Mouse (Mus musculus) heart, embryonic 13.5 days (tissue): ENCODE measurements around the gene Gm11172. TPM values are rescaled to one million over a fixed set of nuclear protein-coding genes. Genes with fewer than 3 reads are reported as not detected.

ENCODE experiments used
- ATAC-seq: fragments of 200-750 bp; cut with Nextera tagmentation; 2 replicates; pipeline ENCODE4 v1.8.0; 2017; ENCODE audit warnings: moderate TSS enrichment; ENCODE audit not compliant: insufficient number of reproducible peaks, low FRiP score, low TSS enrichment; ENCODE audit errors: extremely low read depth
- H3K27ac ChIP-seq: fragments of 300-500 bp; sonication (generic); replicated peaks from 2 replicates; pipeline ENCODE4 v1.5.1; 2015; ENCODE audit warnings: moderate library complexity, mild to moderate bottlenecking, inconsistent platforms
- H3K27me3 ChIP-seq: fragments of 300-500 bp; sonication (generic); replicated peaks from 2 replicates; pipeline ENCODE4 v1.6.1; 2015; ENCODE audit warnings: mild to moderate bottlenecking, inconsistent platforms
- H3K36me3 ChIP-seq: fragments of 300-500 bp; sonication (generic); 2 replicates; pipeline ENCODE4 v1.6.1; 2015; ENCODE audit warnings: mild to moderate bottlenecking, inconsistent platforms
- H3K4me1 ChIP-seq: fragments of 300-500 bp; sonication (generic); 2 replicates; pipeline ENCODE4 v1.6.1; 2015; ENCODE audit warnings: inconsistent platforms
- H3K4me2 ChIP-seq: fragments of 300-500 bp; sonication (generic); 2 replicates; pipeline ENCODE4 v1.6.1; 2015; ENCODE audit warnings: inconsistent platforms, mild to moderate bottlenecking, moderate library complexity
- H3K4me3 ChIP-seq: fragments of 300-500 bp; sonication (generic); 2 replicates; pipeline ENCODE4 v1.5.1; 2015; ENCODE audit warnings: moderate library complexity, mild to moderate bottlenecking, inconsistent platforms
- H3K9ac ChIP-seq: fragments of 300-500 bp; sonication (generic); 2 replicates; pipeline ENCODE4 v1.6.1; 2015; ENCODE audit warnings: inconsistent platforms, mild to moderate bottlenecking, moderate library complexity
- H3K9me3 ChIP-seq: fragments of 300-500 bp; sonication (generic); 2 replicates; pipeline ENCODE4 v1.6.1; 2016; ENCODE audit warnings: inconsistent platforms
- WGBS: fragments of 180-500 bp; shearing (Covaris S2); methylation state at CpG from one replicate; pipeline ENCODE4 v1.1.7; 2015; ENCODE audit warnings: mixed read lengths; 5-methylcytosine and 5-hydroxymethylcytosine counted together
- polyA plus RNA-seq: library from polyadenylated mRNA; unstranded; fragments of >200 nt; fragmentation: Nextera tagmentation; extraction: Ambion mirVana; gene quantifications from 2 replicates; pipeline ENCODE4 v1.2.1, GENCODE M21; 2015

Gene Gm11172
- polyA plus RNA-seq, 1 experiment from 2014 or later: not detected

GRCm38 (mm10) chr16:10814864-10815263 lies 2.1 kb downstream of the Gm11172 start:
- Histone ChIP-seq H3K4me1 (peaks cover 37% of the 10 kb centered on the region), H3K9ac (no peak overlapping the region), H3K4me3 (no peak overlapping the region), H3K36me3 (no peaks in the 10 kb centered on the region), H3K4me2 (no peak overlapping the region), H3K9me3 (no peaks in the 10 kb centered on the region), H3K27ac (no peak overlapping the region), H3K27me3 (peaks cover 5% of the 10 kb centered on the region; the same call in 1 of the 2 replicates)
- ATAC-seq: no peak
- 38% methylated on average over 4 of the region's 4 CpGs for WGBS

DNA sequence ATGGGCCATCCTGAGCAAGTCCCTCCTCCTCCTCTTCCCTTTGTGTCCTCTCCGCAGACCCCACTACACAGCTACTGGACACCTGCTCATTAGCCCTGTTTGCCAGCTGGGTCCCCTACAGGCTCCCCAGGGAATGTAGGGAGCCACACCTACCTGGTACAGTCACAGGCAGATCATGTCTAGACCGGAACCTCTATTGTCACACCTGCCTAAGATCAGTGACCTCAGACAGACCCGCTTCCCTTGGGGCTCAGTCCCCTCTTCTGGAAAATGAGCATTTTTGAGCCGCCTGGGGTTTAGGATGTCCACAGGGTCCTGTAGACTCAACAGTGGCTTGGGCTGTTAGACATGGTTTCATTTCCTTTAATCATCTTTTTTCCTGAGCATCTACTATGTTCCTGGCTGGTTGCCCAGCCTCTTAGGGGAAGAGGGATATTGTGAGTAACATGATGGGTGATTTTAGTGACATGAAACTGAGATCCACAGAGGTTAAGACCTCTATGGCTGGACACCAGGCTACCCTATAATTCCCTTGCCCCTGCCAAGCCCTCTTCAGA lies 5.9 kb downstream of the Gm11172 start:
- H3K9me3 ChIP-seq: no peaks in the 10 kb centered on the region
- ATAC-seq: no peak
- H3K4me3 ChIP-seq: no peak overlapping the region
- WGBS: 82% methylated on average over 4 of the region's 4 CpGs
- H3K27ac ChIP-seq: no peak overlapping the region
- H3K4me1 ChIP-seq: peaks cover 38% of the 10 kb centered on the region
- H3K9ac ChIP-seq: no peak overlapping the region
- no peak overlapping the region for H3K4me2 ChIP-seq
- no peaks in the 10 kb centered on the region for H3K27me3 ChIP-seq
- no peaks in the 10 kb centered on the region for H3K36me3 ChIP-seq

DNA sequence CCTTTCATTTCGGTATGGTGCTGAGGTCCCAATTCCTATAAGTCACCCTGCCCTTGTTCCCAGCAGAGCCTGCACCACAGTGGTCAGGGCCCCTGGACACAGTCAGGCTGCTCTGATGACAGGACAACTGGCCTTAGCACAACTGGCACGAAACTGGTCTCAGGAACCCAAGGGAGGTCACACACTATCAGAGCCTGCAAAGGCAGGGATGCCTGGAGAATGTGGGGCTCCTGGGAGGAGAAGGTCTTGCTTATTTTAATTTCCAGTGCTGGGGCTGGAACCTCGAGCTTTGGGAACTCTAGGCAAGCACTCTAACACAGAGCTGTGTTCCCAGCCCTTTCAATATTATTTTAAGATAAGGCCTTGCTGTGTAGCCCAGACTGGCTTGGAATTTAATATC lies 7.3 kb downstream of the Gm11172 start:
- Histone ChIP-seq H3K4me2 (no peak overlapping the region), H3K27me3 (no peaks in the 10 kb centered on the region), H3K9ac (no peak overlapping the region), H3K36me3 (no peaks in the 10 kb centered on the region), H3K4me3 (no peak overlapping the region), H3K27ac (peak overlapping the region; percentile 43; the same call in 1 of the 2 replicates), H3K4me1 (peaks cover 30% of the 10 kb centered on the region), H3K9me3 (no peaks in the 10 kb centered on the region)
- ATAC-seq: no peak
- WGBS: 34% methylated on average over 3 of the region's 3 CpGs

DNA sequence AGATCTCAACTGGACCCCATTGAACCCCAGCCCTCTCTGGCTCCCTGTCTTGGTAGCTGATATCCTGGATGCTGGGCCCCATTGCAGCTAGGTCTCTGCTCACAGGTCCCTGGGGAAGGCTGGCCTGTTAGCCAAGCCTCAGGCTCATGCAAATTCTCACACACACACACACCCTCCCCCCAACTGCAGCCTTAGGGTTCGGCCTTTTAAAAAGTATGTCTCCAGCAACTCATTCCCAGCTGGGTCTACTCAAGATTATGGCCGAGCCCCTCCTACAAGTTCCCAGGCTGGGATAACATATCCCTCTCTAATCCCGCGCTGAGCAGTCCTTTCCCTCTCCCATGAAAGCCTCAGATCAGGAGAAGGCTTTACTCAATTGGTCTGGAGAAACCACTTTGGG lies 8.7 kb downstream of the Gm11172 start:
- Histone ChIP-seq H3K36me3 (no peaks in the 10 kb centered on the region), H3K4me3 (no peak overlapping the region), H3K4me1 (peaks cover 28% of the 10 kb centered on the region), H3K9me3 (no peaks in the 10 kb centered on the region), H3K9ac (no peak overlapping the region), H3K27me3 (no peaks in the 10 kb centered on the region), H3K27ac (no peak overlapping the region), H3K4me2 (no peak overlapping the region)
- WGBS: 50% methylated on average over 4 of the region's 4 CpGs
- no peak for ATAC-seq

DNA sequence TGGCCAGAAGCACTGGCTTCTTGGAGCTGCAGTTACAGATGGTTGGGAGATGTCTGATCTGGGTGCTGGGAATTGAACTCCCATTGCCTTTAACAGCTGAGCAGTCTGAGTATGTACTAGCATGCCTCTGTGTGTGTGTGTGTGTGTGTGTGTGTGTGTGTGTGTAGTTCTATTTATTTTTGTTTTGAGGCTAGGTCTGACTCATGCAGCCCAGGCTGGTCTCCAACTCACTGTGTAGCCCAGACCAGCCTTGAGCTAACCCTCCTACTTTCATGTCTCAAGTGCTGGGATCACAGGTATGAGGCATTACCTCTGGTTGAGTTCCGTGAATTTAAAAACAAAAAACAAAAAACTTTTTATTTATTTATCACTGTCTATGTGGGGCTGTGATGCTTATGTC lies 11.8 kb downstream of the Gm11172 start:
- H3K4me2 ChIP-seq: no peak overlapping the region
- H3K27me3 ChIP-seq: no peaks in the 10 kb centered on the region
- ATAC-seq: no peak
- no peak overlapping the region for H3K4me3 ChIP-seq
- 76% methylated on average over 1 of the region's 1 CpGs for WGBS
- no peaks in the 10 kb centered on the region for H3K36me3 ChIP-seq
- H3K9ac ChIP-seq: no peak overlapping the region
- H3K27ac ChIP-seq: no peak overlapping the region
- no peaks in the 10 kb centered on the region for H3K9me3 ChIP-seq
- H3K4me1 ChIP-seq: peaks cover 15% of the 10 kb centered on the region

- no peaks in the 10 kb centered on the region for H3K27me3 ChIP-seq
- no peak overlapping the region for H3K4me3 ChIP-seq
- no peak overlapping the region for H3K9ac ChIP-seq
- WGBS: 77% methylated on average over 4 of the region's 4 CpGs
- H3K9me3 ChIP-seq: no peaks in the 10 kb centered on the region
- H3K36me3 ChIP-seq: no peaks in the 10 kb centered on the region
- ATAC-seq: no peak
- 0 out of 2 replicates have a peak, but pooled peaks cover 3% of the 10 kb centered on the region for H3K4me1 ChIP-seq
- no peak overlapping the region for H3K27ac ChIP-seq
- no peak overlapping the region for H3K4me2 ChIP-seq
Observed at GRCm38 (mm10) chr16:10825840-10826239, 13.1 kb downstream of the Gm11172 start.

GRCm38 (mm10) chr16:10827269-10827668 lies 14.6 kb downstream of the Gm11172 start:
- Histone ChIP-seq H3K27me3 (no peaks in the 10 kb centered on the region), H3K27ac (no peak overlapping the region), H3K4me3 (no peak overlapping the region), H3K4me1 (no peaks in the 10 kb centered on the region), H3K9ac (no peak overlapping the region), H3K36me3 (no peaks in the 10 kb centered on the region), H3K4me2 (no peak overlapping the region), H3K9me3 (no peaks in the 10 kb centered on the region)
- ATAC-seq: no peak
- 87% methylated on average over 9 of the region's 9 CpGs for WGBS

- no peak overlapping the region for H3K4me2 ChIP-seq
Observed at GRCm38 (mm10) chr16:10827766-10828460, 15.2 kb downstream of the Gm11172 start.

GRCm38 (mm10) chr16:10828461-10828805 lies 15.7 kb downstream of the Gm11172 start:
- no peak overlapping the region for H3K4me2 ChIP-seq
- H3K27ac ChIP-seq: no peak overlapping the region
- H3K27me3 ChIP-seq: no peaks in the 10 kb centered on the region
- no peak overlapping the region for H3K4me3 ChIP-seq
- no peaks in the 10 kb centered on the region for H3K36me3 ChIP-seq
- H3K4me1 ChIP-seq: no peaks in the 10 kb centered on the region
- no peak for ATAC-seq
- H3K9me3 ChIP-seq: no peaks in the 10 kb centered on the region
- H3K9ac ChIP-seq: no peak overlapping the region
- 59% methylated on average over 4 of the region's 4 CpGs for WGBS

More at GRCm38 (mm10) chr16:10827766-10828460, 15.2 kb downstream of the Gm11172 start:
- ATAC-seq: no peak
- no peaks in the 10 kb centered on the region for H3K9me3 ChIP-seq
- H3K9ac ChIP-seq: no peak overlapping the region
- no peak overlapping the region for H3K27ac ChIP-seq
- H3K4me1 ChIP-seq: no peaks in the 10 kb centered on the region
- H3K36me3 ChIP-seq: no peaks in the 10 kb centered on the region
- no peak overlapping the region for H3K4me3 ChIP-seq
- WGBS: 73% methylated on average over 7 of the region's 7 CpGs
- H3K27me3 ChIP-seq: no peaks in the 10 kb centered on the region

GRCm38 (mm10) chr16:10834542-10834910 lies 21.8 kb downstream of the Gm11172 start:
- H3K9me3 ChIP-seq: no peaks in the 10 kb centered on the region
- H3K27ac ChIP-seq: peak overlapping the region; percentile 83; the same call in 1 of the 2 replicates
- H3K4me1 ChIP-seq: peaks cover 51% of the 10 kb centered on the region
- no peaks in the 10 kb centered on the region for H3K36me3 ChIP-seq
- H3K4me2 ChIP-seq: peak overlapping the region; percentile 94
- H3K4me3 ChIP-seq: peak overlapping the region; percentile 90
- peak overlapping the region; percentile 91 for H3K9ac ChIP-seq
- 10% methylated on average over 12 of the region's 12 CpGs for WGBS
- H3K27me3 ChIP-seq: no peaks in the 10 kb centered on the region
- no peak for ATAC-seq

GRCm38 (mm10) chr16:10834911-10835587 lies 22.3 kb downstream of the Gm11172 start, which contains the start of gene Rmi2:
Rmi2 (plus strand) TSS chr16:10835059.
- peak within 1 kb of the TSS; percentile 94 for H3K4me2 ChIP-seq
- peak; percentile 70 for ATAC-seq
- H3K36me3 ChIP-seq: no peaks in the 10 kb centered on the region
- peak within 1 kb of the TSS; percentile 90 for H3K4me3 ChIP-seq
- H3K27me3 ChIP-seq: no peaks in the 10 kb centered on the region
- peak within 1 kb of the TSS; percentile 91 for H3K9ac ChIP-seq
- peak within 1 kb of the TSS; percentile 83 for H3K27ac ChIP-seq
- WGBS: under 1% methylated on average over 52 of the region's 69 CpGs
- H3K9me3 ChIP-seq: no peaks in the 10 kb centered on the region
- peaks cover 55% of the 10 kb centered on the region for H3K4me1 ChIP-seq
